Mouse (Mus musculus) heart, adult 9 months (tissue): Measurements from ENCODE around the gene 2510039O18Rik.
A peak's percentile ranks its signal among the peaks of the same experiment; 100 is the strongest.

Source experiments
- DNase-seq, 2 experiments: peaks; one replicate each; pipeline ENCODE4 v3.0.0; 2022; ENCODE audit warnings: low spot score in 2 of 2

The 2510039O18Rik gene

DNA sequence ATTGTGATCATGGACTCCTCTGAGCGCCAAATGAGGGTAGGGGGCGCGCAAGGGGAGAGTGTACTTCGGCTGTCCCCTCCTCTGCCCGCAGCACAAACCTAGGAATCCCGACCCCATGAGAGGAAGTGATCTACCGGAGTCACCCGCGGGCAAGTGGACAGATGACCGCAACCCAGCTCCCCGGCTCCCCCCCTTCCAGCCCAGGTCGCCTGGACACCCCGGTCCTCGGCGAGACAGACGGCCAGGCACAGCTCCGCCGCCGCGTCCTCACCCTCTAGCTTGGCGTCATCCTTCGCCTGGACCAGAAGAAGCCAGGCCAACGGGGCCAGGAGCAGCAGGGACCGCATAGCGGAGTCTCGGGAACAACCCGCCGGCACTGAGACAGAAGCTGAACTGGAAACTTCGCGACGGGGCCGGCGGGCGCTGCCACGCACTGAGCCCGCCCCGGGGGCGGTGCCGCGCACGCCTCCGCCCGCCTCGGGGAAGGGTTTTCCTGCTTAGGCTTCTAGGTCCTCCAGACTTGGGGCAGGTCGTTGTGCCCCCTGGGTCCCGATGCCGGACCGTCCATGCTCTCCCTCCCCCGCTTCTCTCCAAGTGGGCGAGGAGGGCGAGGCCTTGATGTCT is 4.3 kb upstream of the 2510039O18Rik start, which contains the start of gene Plod1:
Gene Plod1, minus strand, starts transcription at position 437 of the 624 bp plus-strand sequence.
- DNase-seq = peak; percentile 92

DNA sequence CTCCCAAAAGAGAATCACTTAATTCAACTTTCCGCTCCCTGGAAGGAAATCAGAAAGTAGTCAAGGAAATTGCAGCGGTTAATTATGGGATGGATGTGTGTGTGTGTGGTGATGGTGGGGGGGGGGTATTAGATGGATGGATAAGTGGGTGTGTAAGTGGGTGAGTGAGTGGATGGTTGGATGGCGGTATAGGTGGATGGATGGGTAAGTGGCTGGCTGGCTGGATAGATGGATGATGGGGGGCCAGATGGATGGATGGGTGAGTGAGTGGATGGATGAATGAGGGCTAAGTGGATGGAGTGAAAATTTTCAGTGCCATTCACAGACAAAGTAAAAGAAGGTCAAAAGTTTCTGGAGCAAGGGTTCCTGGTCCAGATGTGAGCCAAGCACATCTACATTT is 3.7 kb upstream of the 2510039O18Rik start:
- no peak for DNase-seq

DNA sequence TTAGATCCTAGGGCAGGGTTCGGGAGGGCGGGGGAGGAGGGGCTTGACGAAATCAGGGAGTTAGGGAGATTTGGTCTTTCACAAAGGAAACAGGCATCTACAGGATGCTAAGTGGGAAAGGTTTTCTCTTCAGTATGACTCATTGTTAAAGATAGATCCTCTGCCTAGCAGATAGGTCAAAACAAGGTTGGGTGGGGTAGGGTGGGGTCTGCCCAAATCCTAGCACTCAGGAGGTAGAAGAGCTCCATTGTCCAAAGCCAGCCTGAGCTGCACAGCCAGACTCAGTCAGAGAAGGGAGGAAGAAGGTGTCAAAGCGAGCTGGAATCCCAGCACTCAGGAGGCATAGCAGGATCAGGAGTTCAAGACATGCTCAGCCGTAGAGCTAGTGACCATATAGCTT is 3.2 kb upstream of the 2510039O18Rik start:
- DNase-seq = peak in 1 of 2 experiments; percentile 50

DNA sequence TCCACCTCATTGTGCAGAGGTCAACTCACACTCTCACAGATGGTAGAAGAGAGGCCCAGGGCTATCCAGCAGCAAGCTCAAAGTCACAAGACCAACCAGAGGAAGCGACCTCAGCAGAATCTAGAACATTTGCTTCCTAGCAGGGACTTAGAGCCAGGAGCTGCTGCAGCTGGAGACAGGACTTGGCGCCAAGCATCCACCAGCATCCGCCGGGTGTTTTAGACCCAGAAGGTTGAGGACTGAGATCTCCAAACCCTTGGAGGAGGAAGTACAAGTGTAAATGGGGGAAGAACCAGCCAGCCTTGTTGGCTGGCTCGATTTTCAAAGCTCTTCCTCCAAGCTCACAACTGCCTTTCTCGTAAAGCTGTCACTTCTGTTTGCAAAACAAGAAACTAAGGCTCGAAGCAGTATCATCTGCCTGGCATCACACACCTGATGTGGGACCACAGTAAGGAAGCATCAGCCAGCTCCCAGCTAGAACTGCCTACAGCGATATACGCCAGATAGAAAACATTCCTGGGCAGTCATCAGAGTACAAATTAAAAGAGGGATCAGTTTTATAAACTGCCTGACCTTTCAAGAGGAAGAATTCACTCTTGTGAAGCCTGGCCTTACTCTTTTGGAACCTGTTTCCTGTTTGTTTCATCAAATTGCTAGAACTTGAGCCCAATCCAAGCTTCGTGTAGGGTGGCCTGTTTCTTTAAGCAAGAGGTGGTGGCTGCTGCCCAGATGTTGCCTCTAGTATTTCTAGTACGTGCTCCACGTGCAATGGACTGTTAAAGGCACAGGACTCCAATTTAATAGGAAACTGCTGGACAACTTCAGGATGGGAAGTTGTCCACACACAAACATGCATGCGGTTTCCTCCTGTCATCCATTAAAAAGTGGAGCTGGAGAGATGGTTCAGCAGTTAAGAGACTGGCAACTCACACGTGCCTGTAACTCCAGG is 2.3 kb upstream of the 2510039O18Rik start:
- DNase-seq = peak; percentile 86 to 94

DNA sequence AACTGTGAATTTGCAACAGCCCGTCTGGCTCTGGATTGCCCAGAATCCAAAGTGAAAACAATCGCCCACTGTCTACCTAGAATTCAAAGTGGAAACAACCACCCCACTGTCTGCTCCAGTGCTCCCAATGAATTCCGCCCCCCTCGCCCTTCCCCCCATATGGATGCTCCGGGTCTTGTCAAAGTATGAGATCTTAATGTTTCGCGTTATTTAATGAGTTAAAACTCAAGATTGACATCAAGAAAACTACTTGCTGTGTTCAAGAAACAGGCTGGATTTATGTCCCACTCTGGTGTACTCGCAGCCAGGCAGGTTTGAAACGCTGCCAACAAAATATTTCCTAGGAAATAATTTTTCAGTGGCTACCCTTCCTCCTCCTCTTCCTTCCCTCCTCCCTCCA is 584 bp upstream of the 2510039O18Rik start:
- DNase-seq = peak in 1 of 2 experiments; percentile 38

DNA sequence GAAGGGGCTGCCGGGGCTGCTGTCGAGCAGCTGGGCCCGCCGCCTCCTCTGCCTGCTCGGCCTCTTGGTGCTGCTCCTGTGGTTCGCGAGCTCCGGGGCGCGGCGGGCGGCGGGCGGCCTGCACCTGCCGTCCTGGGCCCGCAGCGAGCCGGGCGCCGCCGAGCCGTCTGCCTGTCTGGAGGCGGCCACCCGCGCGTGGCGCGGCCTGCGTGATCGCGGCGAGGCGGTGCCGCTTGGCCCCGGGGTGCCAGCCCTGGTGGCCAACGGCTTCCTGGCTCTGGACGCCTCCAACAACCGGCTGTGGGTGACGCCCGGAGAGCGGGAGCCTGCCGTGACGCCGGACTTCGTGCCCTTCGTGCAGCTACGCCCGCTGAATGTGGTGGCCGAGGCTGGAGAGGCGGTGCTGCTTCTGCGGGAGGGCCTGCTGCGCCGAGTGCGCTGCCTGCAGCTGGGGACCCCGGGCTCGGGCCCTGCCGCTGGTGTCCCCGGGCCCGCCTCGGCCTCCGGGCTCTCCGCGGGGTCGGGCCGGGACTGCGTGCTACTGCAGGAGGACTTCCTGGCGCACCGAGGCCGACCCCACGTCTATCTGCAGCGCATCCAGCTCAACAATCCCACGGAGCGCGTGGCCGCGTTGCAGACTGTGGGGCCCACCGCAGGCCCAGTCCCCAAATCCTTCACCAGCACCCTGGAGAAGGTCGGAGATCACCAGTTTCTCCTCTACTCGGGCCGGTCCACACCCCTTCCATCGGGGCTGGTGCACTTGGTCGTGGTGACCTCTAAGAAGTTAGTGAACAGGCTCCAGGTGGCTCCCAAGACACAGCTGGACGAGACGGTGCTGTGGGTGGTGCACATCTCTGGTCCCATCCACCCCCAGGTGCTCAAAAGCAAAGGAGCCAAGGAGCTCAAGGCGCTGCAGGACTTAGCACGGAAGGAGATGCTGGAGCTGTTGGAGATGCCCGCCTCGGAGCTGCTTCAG is 638 bp downstream of the 2510039O18Rik start:
- DNase-seq = no peak

DNA sequence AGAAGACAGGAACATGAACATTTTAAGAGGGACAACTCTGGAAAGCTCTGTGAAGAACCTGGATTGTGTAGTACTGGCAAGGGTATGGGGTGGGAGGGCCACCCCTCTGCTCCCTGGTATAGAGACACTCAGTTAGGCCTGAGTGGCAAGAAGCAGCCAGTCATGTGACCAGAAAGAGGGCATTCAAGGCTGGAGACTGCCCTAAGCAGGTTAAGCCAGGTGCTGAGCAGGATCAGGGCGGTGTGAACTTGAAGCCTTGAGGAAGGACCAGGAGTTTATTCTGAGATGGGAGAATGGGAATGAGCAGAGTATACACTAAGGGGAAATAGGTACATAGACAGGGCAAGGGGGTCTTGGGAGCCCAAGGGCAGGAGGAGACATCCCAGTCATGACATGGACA is 2.3 kb downstream of the 2510039O18Rik start:
- DNase-seq = no peak

DNA sequence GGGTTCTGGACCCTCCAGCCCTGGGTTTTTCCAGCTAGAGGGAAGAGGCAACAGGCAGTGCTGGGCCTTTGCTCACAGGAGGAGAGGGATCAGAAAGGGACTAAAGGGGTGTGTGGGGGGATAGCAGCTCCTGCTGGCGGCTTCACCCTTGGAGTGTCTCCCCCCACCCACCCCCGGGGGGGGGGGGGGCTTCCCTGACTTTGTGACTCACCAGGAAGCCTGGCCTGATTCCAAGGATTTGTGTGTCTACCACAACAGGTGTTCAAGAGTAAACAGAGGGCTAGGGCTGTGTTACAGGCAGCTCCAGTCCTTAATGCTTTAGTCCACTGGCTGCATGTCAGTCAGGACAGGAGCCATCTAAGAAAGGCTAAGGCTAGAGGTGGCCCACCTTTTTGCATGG is 6.8 kb downstream of the 2510039O18Rik start:
- DNase-seq = no peak

DNA sequence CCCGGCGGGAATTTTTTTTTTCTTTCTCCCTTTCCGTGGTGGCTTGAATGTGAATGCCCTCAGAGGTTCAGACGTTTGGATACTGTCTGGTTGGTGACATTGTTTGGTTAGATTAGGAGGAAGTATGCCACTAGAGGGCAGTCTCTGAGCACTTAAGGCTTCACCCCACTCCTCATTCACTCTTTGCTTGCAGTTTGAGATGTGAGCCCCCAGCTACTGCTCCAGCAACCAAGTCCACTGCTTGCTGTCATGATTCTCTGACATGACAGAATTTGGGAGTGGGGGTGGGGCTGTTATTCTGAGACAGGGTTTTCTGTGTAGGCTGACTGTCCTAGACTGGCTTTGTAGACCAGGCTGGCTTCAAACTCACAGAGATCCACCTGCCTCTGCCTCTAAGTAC is 12.9 kb downstream of the 2510039O18Rik start:
- DNase-seq = no peak

DNA sequence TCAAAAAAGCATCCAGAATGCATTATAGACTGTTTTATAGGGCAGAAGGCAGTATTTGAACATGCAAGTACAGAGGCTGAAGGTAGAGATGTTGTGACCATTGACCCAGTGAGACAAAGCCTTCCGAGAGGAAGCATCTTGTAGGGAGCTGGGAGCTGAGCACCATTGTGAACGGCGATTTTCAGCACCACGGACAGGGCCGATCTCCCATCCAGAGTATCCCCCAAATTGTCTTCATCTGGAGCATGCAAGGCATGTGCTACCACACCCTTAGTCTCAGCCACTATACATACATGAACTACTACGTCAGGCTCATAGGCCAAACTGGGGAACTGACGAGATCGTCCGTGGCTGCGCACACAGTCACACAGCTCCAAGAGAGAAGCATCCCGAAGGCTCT is 16.4 kb downstream of the 2510039O18Rik start:
- DNase-seq = no peak

DNA sequence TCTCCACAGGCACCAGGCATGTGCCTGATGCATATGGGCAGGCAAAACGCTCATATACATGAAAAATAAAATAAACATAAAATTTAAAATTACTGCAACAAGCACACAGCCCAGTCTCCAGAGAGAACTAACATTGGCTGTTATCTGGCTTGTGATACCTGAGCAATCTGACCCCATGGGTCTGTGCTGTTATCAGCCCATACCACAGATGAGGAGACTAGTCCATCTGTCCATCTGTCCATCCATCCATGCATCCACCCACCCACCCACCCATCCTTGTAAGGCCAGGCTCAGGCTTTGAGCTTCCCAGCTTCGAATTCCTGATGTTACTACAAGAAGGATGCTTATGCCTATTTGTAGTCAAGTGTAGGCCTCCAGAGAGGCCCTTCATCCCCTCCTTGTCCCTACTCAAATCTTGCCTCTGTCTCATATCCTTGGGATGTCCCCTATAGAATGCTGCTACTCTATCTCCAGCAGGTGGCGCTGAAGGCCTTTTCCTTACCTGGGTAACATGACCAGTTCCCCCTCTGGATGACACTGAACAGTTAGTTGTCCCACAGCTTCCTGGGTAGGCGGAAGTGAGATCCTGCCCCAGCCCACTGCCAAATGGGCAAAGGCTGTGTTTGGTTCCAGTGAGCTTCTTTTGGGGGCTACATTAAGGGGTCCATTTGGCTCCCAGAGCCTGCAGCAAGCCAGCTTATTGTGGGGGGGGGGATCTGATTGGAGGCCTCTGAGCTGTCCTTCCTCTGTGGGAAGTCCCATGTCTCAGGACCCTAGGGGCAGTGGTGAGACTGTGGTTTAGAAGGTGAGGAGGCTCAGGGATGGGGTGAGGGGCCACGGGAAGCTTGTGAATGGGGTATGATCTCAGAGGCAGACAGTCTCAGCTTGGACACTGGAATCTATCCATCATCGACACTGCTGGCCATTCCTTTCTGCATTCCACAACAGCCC is 19.5 kb downstream of the 2510039O18Rik start:
- peak; percentile 44 to 57 for DNase-seq

DNA sequence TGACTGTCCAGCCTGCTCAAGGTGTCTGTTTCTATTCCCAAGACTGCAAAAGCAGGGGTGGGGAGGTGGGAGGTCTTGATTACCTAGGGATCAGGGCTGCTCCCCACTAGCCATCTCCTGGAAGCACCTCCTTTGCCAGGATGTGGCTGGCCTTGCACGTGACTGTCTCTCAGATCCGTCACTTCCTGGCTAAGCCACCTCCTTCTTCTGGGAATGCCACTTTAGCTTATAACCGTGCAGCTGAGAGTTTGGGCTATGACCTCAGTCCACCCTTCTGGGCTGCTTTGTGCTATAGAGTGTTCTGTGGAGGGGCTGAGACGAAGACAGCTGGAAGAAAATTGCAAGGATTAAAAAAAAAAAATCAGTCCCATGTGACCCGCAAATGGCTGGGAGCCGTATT is 22.1 kb downstream of the 2510039O18Rik start:
- peak; percentile 47 to 53 for DNase-seq

DNA sequence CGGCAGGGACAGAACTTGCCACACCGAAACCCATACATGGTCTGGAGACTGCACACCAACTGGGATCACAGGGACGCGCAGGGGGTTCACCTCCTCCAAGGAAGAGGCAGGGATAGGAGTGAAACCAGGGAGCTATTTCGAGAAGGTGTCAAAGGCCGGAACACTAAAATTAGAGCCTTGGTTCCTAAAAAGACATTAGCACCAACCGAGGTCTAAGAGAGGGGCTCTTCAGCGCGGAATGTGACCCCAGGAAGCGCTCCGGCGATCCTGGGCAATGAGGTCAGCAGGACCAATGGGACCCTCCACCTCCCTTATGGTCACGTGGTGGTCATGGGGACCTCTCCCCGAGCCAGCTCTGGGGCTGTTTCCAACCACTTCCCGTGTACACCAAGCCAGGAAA is 22.9 kb downstream of the 2510039O18Rik start:
- peak; percentile 75 for DNase-seq

DNA sequence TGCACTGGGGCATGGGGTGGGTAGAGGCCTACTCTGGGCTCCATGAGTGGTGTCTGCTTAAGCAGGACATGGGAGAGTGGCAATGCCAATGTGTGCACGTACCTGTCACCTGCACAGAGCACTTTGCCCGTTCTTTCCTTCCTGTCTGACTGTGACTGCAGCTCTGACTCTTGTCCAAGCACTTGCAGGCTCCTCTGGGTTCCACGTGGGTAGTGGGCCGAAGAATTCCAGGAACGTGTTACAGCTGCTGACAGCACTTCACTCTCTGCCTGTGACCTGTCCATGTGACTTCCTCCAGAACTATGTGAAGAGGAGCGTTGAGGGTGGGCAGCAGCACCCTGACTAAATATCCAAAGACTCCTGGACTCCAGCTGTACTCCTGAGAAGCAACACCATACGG is 25.0 kb downstream of the 2510039O18Rik start:
- no peak for DNase-seq

DNA sequence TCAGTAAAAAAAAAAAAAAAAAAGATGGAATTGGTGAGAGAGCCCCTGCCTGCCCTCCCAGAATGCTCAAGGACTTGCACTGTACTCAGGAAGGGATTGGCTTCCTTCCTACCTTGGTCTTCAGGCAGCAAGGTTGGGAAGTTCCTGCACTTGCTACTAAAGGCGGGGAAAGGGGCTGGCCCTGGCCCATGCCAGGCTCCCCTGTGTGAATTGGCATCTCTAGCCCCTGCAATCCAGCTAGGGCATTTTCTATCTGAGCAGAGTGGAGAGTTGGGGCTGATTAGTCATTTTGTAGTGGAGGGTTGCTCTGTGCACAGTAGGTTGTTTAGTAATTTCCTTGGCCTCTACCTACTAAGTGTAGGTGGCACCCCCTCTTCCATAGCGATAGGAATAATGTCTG is 28.1 kb downstream of the 2510039O18Rik start:
- no peak for DNase-seq

DNA sequence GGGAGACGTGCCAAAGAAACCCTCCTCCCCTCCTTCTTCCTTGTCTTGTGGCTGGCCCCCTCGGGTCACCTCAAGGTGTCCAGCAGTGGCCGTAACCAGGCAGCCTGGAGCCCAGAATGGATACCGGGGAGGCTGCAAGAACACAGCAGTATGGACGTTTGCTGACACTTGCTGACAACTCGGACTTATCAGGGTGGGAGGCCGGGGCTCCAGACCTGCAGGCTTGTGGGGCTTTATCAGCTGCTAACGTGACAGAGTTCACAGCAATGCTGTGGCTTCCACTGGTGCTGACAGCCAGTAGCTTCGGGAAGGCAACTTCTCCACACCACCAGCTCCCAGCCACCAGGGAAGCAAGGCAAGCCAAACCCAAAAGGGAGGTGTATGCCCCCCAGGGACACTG is 28.6 kb downstream of the 2510039O18Rik start:
- no peak for DNase-seq

DNA sequence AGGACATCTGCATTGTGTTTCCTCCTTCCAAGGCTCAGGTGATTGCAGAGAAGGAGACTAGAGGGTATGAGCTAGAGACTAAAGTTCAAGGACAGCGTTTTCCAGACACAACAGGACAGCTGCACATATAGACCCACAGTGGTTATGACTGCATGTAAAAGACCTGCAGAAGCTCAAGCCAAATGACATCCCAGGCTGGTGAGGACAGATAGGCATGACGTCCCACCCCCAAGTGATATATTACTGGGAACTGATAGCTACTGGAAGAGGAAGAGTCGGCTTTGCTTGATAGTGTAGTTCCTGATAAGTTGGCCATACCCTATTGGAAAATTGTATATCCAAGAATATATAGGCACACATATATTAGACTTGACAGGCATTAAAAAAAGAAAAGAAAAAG is 35.5 kb downstream of the 2510039O18Rik start:
- DNase-seq = no peak

DNA sequence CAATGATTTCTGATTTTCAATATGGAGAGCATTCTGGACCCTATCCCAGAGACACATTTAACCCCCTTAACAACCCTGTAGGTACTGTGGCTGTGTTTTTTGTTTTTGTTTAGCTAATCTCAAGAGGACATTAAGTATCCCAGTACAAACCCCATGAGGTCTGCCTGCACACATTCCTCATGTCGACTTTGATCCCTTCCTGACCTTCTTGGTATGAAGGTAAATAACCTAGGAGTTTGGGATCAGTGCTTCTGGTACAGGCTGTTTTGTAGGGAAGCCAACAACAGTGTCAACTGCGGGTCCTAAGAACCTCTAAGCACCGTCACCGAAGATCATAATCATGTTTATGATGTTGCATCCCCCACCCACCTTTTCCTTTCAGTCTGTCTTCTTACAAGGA is 37.0 kb downstream of the 2510039O18Rik start:
- DNase-seq = no peak

DNA sequence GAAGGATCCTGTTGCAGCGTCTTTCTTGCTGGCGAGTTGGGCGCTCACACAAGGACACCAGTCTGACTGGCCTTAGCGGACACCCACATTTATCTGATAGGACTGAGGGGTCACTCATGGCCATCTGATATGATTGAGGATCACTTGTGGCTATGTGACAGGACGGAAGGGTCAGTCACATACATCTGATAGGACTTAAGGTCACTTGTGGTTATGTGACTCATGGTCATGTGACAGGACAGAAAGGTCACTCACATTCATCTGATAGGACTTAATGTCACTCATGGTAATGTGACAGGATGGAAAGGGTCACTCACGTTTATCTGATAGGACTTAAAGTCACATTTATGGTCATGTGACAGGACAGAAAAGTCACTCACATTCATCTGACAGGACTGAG is 37.7 kb downstream of the 2510039O18Rik start:
- DNase-seq = no peak

DNA sequence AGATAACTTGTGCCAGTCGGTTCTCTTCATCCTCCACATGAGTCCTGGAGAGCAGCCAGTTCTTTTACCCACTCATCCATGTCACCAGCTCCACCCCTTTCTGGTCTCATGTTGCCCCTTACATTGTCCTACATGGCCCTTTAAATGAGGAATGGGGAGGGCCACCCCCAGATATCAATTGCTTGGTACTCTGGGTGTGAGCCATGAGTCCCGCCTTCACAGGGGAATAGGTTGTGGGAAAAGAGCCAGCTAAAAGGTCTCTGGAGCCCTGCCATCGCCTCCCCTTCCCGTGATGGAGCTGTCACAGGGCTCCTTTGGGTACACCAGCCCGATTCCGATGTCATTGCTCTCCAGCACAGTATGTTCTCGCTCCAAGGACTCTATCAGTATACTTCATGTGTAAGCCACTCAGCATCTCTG is 38.8 kb downstream of the 2510039O18Rik start:
- no peak for DNase-seq
